Mouse (Mus musculus): ENCODE measurements around the gene Pate3. TPM values are rescaled to one million over a fixed set of nuclear protein-coding genes. Genes with fewer than 3 reads are reported as not detected.
"Not testable (repeated sequence)": the region's sequence is repeated elsewhere in the genome, so short reads cannot be mapped to it uniquely, and the experiment has no call there.

Gene Pate3
- not detected in 2 replicates for polyA plus RNA-seq (2012; ENCODE audit: insufficient read depth, insufficient read length, missing spikeins)

DNA sequence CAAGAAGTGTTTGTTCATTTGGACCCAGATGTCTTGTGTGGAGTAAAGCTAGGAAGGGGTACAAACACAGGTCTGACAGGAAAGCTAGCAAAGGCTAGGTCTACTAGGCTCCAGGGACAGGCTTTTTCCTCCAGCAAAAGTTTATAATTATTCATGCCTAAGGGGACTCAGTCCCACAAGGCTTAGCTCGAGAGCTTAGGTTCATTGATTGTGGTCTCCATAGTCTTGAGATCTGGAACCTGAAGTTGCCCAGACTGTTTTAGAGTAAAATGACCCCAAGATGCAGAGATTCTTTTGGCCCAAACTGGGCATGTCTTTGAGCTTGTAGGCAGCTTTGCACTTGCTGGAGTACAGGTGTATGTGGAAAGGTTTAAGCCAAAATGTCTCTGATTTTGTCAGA is at the start of gene Pate3:
Pate3 (minus strand) TSS at position 101 of the 400 bp plus-strand sequence.
- H3K4me3 ChIP-seq (ENCODE audit: insufficient read depth, low read length): no peak within 1 kb of the TSS
- H3K27ac ChIP-seq (ENCODE audit: insufficient read depth, low read depth, low read length): no peak within 1 kb of the TSS
- TF ChIP-seq CTCF (IDR thresholded peaks at IDR 0.05; ENCODE audit: low read depth, low read length) (no peak), POLR2A (IDR thresholded peaks at IDR 0.05; ENCODE audit: borderline replicate concordance, low read depth, low read length) (no peak)
- H3K4me1 ChIP-seq (ENCODE audit: control insufficient read depth, insufficient read depth, low read length): no peaks in the 10 kb centered on the region

DNA sequence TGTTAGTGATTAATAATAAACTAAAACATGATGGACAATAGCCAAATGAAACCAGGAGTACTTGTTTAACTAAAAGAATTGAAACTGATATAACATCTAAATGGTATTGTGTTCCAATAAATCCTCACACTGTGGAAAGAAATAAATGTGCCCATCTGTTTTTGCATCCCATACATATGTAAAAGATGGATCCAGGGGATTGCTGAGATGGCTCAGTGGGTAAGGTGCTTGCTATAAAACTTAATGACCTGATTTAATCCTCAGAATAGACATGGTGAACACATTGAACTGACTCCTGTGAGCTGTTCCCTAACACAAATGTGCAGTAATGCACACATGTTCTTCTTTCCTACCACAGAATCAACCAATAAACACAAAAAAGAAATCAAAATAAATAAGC is 43.9 kb upstream of the Pate3 start:
- Histone ChIP-seq H3K4me3 (ENCODE audit: insufficient read depth, low read length) (no peak overlapping the region), H3K4me1 (ENCODE audit: control insufficient read depth, insufficient read depth, low read length) (no peaks in the 10 kb centered on the region), H3K27ac (ENCODE audit: insufficient read depth, low read depth, low read length) (no peak overlapping the region)
- no peak for TF ChIP-seq CTCF (IDR thresholded peaks at IDR 0.05; ENCODE audit: low read depth, low read length)
- no peak for TF ChIP-seq POLR2A (IDR thresholded peaks at IDR 0.05; ENCODE audit: borderline replicate concordance, low read depth, low read length)

DNA sequence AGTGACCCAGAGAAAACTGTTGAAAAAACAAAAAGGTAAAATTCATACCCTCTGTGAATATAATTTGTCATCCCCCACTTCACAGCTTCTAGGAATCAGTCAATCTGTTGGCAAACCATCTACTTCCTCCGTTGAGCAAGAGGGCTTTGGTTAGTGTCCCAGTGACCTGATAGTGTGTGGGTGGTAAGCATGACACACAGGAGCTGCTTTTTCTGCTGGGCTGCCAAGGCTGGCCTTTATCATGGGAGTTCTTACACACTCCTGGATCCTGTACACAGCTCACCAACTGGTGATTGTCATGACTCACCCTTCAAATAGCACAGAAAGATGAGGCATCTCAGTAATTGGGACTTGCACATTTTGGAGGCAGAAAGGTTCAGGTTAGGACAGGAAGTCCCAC is 39.0 kb upstream of the Pate3 start, which contains the start of gene Pate1:
Pate1 (minus strand) TSS at position 378 of the 400 bp plus-strand sequence.
- Histone ChIP-seq H3K27ac (ENCODE audit: insufficient read depth, low read depth, low read length) (no peak within 1 kb of the TSS), H3K4me1 (ENCODE audit: control insufficient read depth, insufficient read depth, low read length) (no peaks in the 10 kb centered on the region), H3K4me3 (ENCODE audit: insufficient read depth, low read length) (no peak within 1 kb of the TSS)
- TF ChIP-seq CTCF (IDR thresholded peaks at IDR 0.05; ENCODE audit: low read depth, low read length) (no peak), POLR2A (IDR thresholded peaks at IDR 0.05; ENCODE audit: borderline replicate concordance, low read depth, low read length) (no peak)

DNA sequence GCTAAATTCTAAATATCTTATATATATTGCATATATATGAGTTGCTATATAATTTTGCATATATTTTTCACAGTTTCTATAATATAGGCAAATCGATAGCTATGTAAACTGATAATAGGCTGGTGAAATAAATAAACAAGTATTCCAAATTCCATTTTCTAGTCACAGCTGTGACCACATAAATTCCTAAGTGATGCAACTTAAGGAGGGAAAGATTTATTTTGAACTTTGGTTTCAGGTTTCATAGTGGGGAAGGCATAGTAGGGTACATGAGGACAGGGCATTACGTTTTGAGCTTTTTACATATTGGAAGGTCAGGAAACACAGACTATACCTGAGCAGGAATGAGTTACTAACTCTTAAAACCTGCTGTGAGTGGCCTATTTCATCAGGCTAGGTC is 25.6 kb upstream of the Pate3 start:
- H3K27ac ChIP-seq (ENCODE audit: insufficient read depth, low read depth, low read length): no peak overlapping the region
- no peak overlapping the region for H3K4me3 ChIP-seq (ENCODE audit: insufficient read depth, low read length)
- H3K4me1 ChIP-seq (ENCODE audit: control insufficient read depth, insufficient read depth, low read length): no peaks in the 10 kb centered on the region
- no peak for TF ChIP-seq POLR2A (IDR thresholded peaks at IDR 0.05; ENCODE audit: borderline replicate concordance, low read depth, low read length)
- no peak for TF ChIP-seq CTCF (IDR thresholded peaks at IDR 0.05; ENCODE audit: low read depth, low read length)

DNA sequence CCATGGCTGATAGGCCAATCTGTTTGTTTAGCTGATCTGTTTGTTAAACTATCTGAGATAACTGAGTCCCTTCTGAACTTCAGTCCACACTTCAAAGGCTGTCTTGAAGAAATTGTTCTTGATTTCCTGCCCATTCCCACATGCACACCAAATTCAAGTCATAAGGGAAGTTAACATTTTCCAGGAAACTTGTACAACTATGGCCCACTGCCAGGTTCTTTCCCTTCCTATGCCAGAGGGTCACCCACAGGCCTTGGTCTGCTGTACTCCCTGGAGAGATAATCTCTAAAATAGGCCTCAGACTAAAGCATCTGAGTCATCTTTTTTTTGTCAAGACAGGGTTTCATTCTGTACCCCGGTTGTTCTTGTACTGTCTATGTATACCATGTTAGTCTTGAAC is 15.0 kb downstream of the Pate3 start:
- H3K27ac ChIP-seq (ENCODE audit: insufficient read depth, low read depth, low read length): no peak overlapping the region
- no peaks in the 10 kb centered on the region for H3K4me1 ChIP-seq (ENCODE audit: control insufficient read depth, insufficient read depth, low read length)
- H3K4me3 ChIP-seq (ENCODE audit: insufficient read depth, low read length): no peak overlapping the region
- TF ChIP-seq CTCF (IDR thresholded peaks at IDR 0.05; ENCODE audit: low read depth, low read length) (no peak), POLR2A (IDR thresholded peaks at IDR 0.05; ENCODE audit: borderline replicate concordance, low read depth, low read length) (no peak)

DNA sequence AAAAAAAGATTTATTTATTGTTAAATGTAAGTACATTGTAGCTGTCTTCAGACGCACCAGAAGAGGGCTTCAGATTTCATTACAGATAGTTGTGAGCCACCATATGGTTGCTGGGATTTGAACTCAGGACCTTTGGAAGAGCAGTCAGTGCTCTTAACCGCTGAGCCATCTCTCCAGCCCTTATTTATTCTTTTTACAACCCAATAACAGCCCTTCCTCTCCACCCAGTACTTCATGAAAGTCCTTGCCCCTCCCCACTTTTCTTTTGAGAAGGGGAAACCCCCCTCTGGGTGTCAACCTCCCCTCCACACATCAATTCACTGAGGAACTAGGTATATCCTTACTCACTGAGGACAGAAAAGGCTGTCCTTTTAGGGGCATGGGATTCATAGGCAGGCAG is 31.2 kb downstream of the Pate3 start:
- H3K27ac ChIP-seq (ENCODE audit: insufficient read depth, low read depth, low read length); H3K4me3 ChIP-seq (ENCODE audit: insufficient read depth, low read length); H3K4me1 ChIP-seq (ENCODE audit: control insufficient read depth, insufficient read depth, low read length): not testable (repeated sequence)

DNA sequence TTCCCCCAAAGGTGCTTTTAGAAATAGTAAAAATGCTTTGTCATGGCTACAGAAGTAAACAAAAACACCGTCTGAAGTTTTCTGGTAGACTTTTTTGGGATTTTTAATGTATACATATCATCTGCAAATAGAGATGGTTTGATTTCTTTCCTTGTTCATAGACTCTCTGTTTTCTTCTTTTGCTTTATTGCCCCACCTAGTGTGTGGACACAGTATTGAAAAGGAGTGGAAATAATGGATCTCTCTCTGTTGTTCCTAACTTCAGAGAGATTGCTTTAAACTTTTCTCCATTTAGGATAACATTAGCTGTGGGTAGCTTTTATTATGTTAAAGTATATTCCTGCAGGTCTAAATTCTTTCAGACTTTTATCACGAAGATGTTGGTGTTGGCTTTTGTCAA is 34.0 kb downstream of the Pate3 start:
- H3K27ac ChIP-seq (ENCODE audit: insufficient read depth, low read depth, low read length): no peak overlapping the region

DNA sequence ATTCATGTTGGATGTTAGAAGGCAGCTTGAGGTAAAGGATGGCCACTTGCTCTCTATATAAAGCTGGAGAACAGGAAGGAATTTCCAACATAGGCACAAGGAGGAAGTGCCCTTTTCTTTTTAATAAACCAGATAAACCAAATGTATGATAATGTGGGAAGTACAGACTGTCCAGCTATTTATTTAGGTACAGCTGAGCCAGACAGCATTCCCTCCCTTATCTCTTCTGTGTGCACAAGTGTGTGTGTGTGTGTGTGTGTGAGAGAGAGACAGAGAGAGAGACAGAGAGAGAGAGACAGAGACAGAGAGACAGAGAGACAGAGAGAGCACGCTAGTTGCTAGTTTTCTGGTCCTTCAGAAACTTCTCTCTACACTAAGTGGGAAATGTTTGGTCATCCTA is 36.2 kb downstream of the Pate3 start, which contains the start of gene Pate4:
Pate4 (minus strand) TSS at position 101 of the 400 bp plus-strand sequence.
- TF ChIP-seq CTCF (IDR thresholded peaks at IDR 0.05; ENCODE audit: low read depth, low read length) (no peak), POLR2A (IDR thresholded peaks at IDR 0.05; ENCODE audit: borderline replicate concordance, low read depth, low read length) (no peak)
- Histone ChIP-seq H3K27ac (ENCODE audit: insufficient read depth, low read depth, low read length) (no peak within 1 kb of the TSS), H3K4me3 (ENCODE audit: insufficient read depth, low read length) (no peak within 1 kb of the TSS), H3K4me1 (ENCODE audit: control insufficient read depth, insufficient read depth, low read length) (no peaks in the 10 kb centered on the region)

More for the DNA sequence above, 34.0 kb downstream of the Pate3 start:
- no peaks in the 10 kb centered on the region for H3K4me1 ChIP-seq (ENCODE audit: control insufficient read depth, insufficient read depth, low read length)
- TF ChIP-seq POLR2A (IDR thresholded peaks at IDR 0.05; ENCODE audit: borderline replicate concordance, low read depth, low read length): no peak
- no peak for TF ChIP-seq CTCF (IDR thresholded peaks at IDR 0.05; ENCODE audit: low read depth, low read length)
- no peak overlapping the region for H3K4me3 ChIP-seq (ENCODE audit: insufficient read depth, low read length)

DNA sequence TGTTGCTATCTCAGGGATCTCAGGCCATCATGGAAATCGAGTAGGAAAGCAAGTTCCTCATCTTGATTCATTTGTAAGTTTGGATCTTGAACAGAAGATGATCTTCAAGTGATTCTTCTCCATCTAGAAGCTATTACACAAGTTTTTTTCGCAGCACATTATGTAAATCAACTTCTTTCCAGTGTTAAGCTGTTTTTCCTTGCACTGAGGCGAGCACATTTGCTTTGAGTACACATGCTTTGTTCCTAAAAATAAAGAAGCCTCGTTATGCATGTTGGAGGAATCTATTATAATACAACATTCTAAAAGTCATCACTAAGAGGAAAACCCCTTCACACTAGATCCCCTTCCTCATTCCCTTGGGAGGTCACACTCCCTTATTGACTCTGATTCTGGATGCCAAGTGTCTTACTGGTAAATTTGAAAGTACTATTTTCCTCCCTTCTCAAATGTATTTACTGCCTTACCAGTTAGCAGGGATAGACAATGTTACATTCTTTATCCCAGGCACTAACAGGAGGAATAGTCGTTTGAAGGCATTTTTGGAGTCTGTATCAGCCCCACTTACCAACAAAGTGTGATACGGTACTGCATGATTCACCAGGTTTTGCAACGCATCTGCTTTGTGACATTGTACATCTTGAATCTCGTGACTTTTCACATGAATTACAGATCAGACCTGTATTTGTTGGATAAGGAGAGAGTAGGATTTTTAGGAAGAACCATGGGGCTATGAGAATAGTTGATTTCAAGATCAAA is 40.2 kb downstream of the Pate3 start:
- TF ChIP-seq POLR2A (IDR thresholded peaks at IDR 0.05; ENCODE audit: borderline replicate concordance, low read depth, low read length) (no peak), CTCF (IDR thresholded peaks at IDR 0.05; ENCODE audit: low read depth, low read length) (no peak)
- H3K27ac ChIP-seq (ENCODE audit: insufficient read depth, low read depth, low read length): no peak overlapping the region
- H3K4me3 ChIP-seq (ENCODE audit: insufficient read depth, low read length): no peak overlapping the region
- no peaks in the 10 kb centered on the region for H3K4me1 ChIP-seq (ENCODE audit: control insufficient read depth, insufficient read depth, low read length)

Other genes starting within 250 kb of the Pate3 start
- gene Cdon, start 227.1 kb downstream of the Pate3 start, polyA plus RNA-seq (2012; ENCODE audit: insufficient read depth, insufficient read length, missing spikeins): 0.20 and 0.75 TPM in 2 replicates
- gene Gm1113, start 129.9 kb downstream of the Pate3 start, polyA plus RNA-seq (2012; ENCODE audit: insufficient read depth, insufficient read length, missing spikeins): not detected in 2 replicates
- not detected in 2 replicates for gene Ddx25, start 89.7 kb downstream of the Pate3 start, polyA plus RNA-seq (2012; ENCODE audit: insufficient read depth, insufficient read length, missing spikeins)
- 7.9 and 9.0 TPM in 2 replicates for gene Pus3, start 89.6 kb downstream of the Pate3 start, polyA plus RNA-seq (2012; ENCODE audit: insufficient read depth, insufficient read length, missing spikeins)
- not detected in 2 replicates for gene Pate2, start 77.9 kb downstream of the Pate3 start, polyA plus RNA-seq (2012; ENCODE audit: insufficient read depth, insufficient read length, missing spikeins)
- 8.8 and 9.4 TPM in 2 replicates for gene Hyls1, start 77.8 kb downstream of the Pate3 start, polyA plus RNA-seq (2012; ENCODE audit: insufficient read depth, insufficient read length, missing spikeins)
- not detected in 2 replicates for gene Pate4, start 36.3 kb downstream of the Pate3 start, polyA plus RNA-seq (2012; ENCODE audit: insufficient read depth, insufficient read length, missing spikeins)
- not detected in 2 replicates for gene Pate1, start 39.2 kb upstream of the Pate3 start, polyA plus RNA-seq (2012; ENCODE audit: insufficient read depth, insufficient read length, missing spikeins)
- gene Gm17677, start 92.8 kb upstream of the Pate3 start, polyA plus RNA-seq (2012; ENCODE audit: insufficient read depth, insufficient read length, missing spikeins): not detected in 2 replicates
- not detected in 2 replicates for gene Gm17727, start 129.9 kb upstream of the Pate3 start, polyA plus RNA-seq (2012; ENCODE audit: insufficient read depth, insufficient read length, missing spikeins)
- not detected in 2 replicates for gene Gm27235, start 141.9 kb upstream of the Pate3 start, polyA plus RNA-seq (2012; ENCODE audit: insufficient read depth, insufficient read length, missing spikeins)
- not detected in 2 replicates for gene D730048I06Rik, start 141.9 kb upstream of the Pate3 start, polyA plus RNA-seq (2012; ENCODE audit: insufficient read depth, insufficient read length, missing spikeins)
- not detected in 2 replicates for gene 9230110F15Rik, start 195.9 kb upstream of the Pate3 start, polyA plus RNA-seq (2012; ENCODE audit: insufficient read depth, insufficient read length, missing spikeins)